In genomic region chr3:27541841-27542240, GRCm38 (mm10) we compare ENCODE assay signal across 21 mouse cellular contexts.
"Had no signal": no experiment of that assay in that cellular context is flagged by ENCODE, and none has a peak within 500 bp of the region (broad histone marks: within the 10 kb centered on the region; RNA-seq: fewer than 3 reads in every experiment).

No protein-coding gene starts in this region.

- H3K9ac ChIP-seq: liver, embryonic 14.5 days; lung, embryonic 14.5 days; midbrain, embryonic 12.5 days; neural tube, embryonic 13.5 days; neural tube, embryonic 15.5 days; stomach, embryonic 15.5 days had no signal

- H3K4me3 ChIP-seq: midbrain, embryonic 10.5 days; midbrain, embryonic 12.5 days; myocyte; neural tube, embryonic 13.5 days; neural tube, embryonic 15.5 days; stomach, embryonic 15.5 days had no signal

- DNase-seq: lung, adult 18-20 months; lung, embryonic 14.5 days; lung, postnatal 10 days; lung, postnatal 4 days; midbrain, embryonic 14.5 days; retina, postnatal 1 day; right cerebral cortex, adult 18-20 months; right cerebral cortex, postnatal 25 days; right cerebral cortex, postnatal 4 days; spleen, adult 18-20 months; thymus, adult 2 months; thymus, postnatal 25 days; thymus, postnatal 4 days had no signal

- H3K36me3 ChIP-seq: neural tube, embryonic 13.5 days; neural tube, embryonic 15.5 days had no signal

- H3K27ac ChIP-seq: liver, embryonic 14.5 days; midbrain, embryonic 10.5 days; midbrain, embryonic 12.5 days; neural tube, embryonic 13.5 days; neural tube, embryonic 15.5 days; stomach, embryonic 15.5 days; stomach, postnatal 0 days had no signal

- H3K9me3 ChIP-seq: midbrain, embryonic 10.5 days; midbrain, embryonic 12.5 days; neural tube, embryonic 13.5 days; neural tube, embryonic 15.5 days; stomach, embryonic 15.5 days had no signal

- H3K4me1 ChIP-seq: midbrain, embryonic 10.5 days; midbrain, embryonic 12.5 days; neural tube, embryonic 13.5 days; neural tube, embryonic 15.5 days had no signal

- H3K27me3 ChIP-seq: midbrain, embryonic 12.5 days; neural tube, embryonic 13.5 days; neural tube, embryonic 15.5 days; stomach, embryonic 15.5 days had no signal
